Mouse (Mus musculus) thymus, postnatal 10 days (tissue): Measurements from ENCODE around the gene Tdrd7.

Source experiments
- DNase-seq, 2 experiments: peaks; one replicate each; pipeline ENCODE4 v3.0.0; 2021; ENCODE audit warnings: low spot score in 2 of 2

Gene Tdrd7

GRCm38 (mm10) chr4:45964771-45965439 is at the start of gene Tdrd7:
Gene Tdrd7 (plus strand): TSS chr4:45965334.
- DNase-seq, result no peak

- no peak for DNase-seq
These were observed 48.0 kb upstream of the Tdrd7 start for GRCm38 (mm10) chr4:45917091-45917490.

- DNase-seq, result no peak
These were observed 43.3 kb upstream of the Tdrd7 start for GRCm38 (mm10) chr4:45921663-45922435.

- no peak for DNase-seq
These were observed 41.1 kb upstream of the Tdrd7 start for GRCm38 (mm10) chr4:45924011-45924410.

- DNase-seq, result no peak
These were observed 36.6 kb upstream of the Tdrd7 start for GRCm38 (mm10) chr4:45928561-45928960.

GRCm38 (mm10) chr4:45941628-45942044 is 23.5 kb upstream of the Tdrd7 start:
- DNase-seq, result peak in 1 of 2 experiments; percentile 65

- DNase-seq, result no peak
These were observed 17.4 kb upstream of the Tdrd7 start for GRCm38 (mm10) chr4:45947729-45948128.

- DNase-seq, result no peak
These were observed 15.9 kb upstream of the Tdrd7 start for GRCm38 (mm10) chr4:45949109-45949848.

- DNase-seq, result no peak
These were observed 13.3 kb upstream of the Tdrd7 start for GRCm38 (mm10) chr4:45951830-45952229.

- no peak for DNase-seq
These were observed 11.9 kb upstream of the Tdrd7 start for GRCm38 (mm10) chr4:45953025-45953919.

- DNase-seq, result no peak
These were observed 9.9 kb upstream of the Tdrd7 start for GRCm38 (mm10) chr4:45955235-45955634.

- no peak for DNase-seq
These were observed 9.0 kb upstream of the Tdrd7 start for GRCm38 (mm10) chr4:45956131-45956530.

- DNase-seq, result no peak
These were observed 8.4 kb upstream of the Tdrd7 start for GRCm38 (mm10) chr4:45956706-45957105.

- no peak for DNase-seq
These were observed 758 bp downstream of the Tdrd7 start for GRCm38 (mm10) chr4:45965737-45966447.

- no peak for DNase-seq
These were observed 1.6 kb downstream of the Tdrd7 start for GRCm38 (mm10) chr4:45966716-45967115.

- no peak for DNase-seq
These were observed 2.6 kb downstream of the Tdrd7 start for GRCm38 (mm10) chr4:45967479-45968341.

- DNase-seq, result no peak
These were observed 3.9 kb downstream of the Tdrd7 start for GRCm38 (mm10) chr4:45969051-45969450.

GRCm38 (mm10) chr4:45970048-45970560 is 5.0 kb downstream of the Tdrd7 start:
- DNase-seq, result no peak

GRCm38 (mm10) chr4:45971806-45972447 is 6.8 kb downstream of the Tdrd7 start:
- DNase-seq, result peak; percentile 62 to 73
